Mouse (Mus musculus) kidney, postnatal 0 days (tissue): ENCODE measurements at regions not wholly inside any gene's neighbourhood (a gene's known extent, or its start where the extent isn't known, plus 50 kb on each side); places are given as distances from the start of the nearest gene placed in this dataset.

ENCODE experiments used
- ATAC-seq: fragments of 200-750 bp; cut with Nextera tagmentation; replicated peaks from 2 replicates; pipeline ENCODE4 v1.8.0; 2017; ENCODE audit warnings: low read depth, moderate number of reproducible peaks, moderate TSS enrichment, moderate library complexity; ENCODE audit not compliant: low FRiP score
- DNase-seq: peaks from one replicate; pipeline ENCODE4 v3.0.0-alpha.2; 2016; ENCODE audit warnings: low spot score
- H3K27ac ChIP-seq: fragments of 300-500 bp; sonication (generic); 2 replicates; pipeline ENCODE4 v1.5.1; 2014; ENCODE audit warnings: mild to moderate bottlenecking
- H3K27me3 ChIP-seq: fragments of 300-500 bp; sonication (generic); 2 replicates; pipeline ENCODE4 v1.6.1; 2014; ENCODE audit warnings: low read length, mixed read lengths; ENCODE audit not compliant: insufficient read depth
- H3K36me3 ChIP-seq: fragments of 300-500 bp; sonication (generic); 2 replicates; pipeline ENCODE4 v1.6.1; 2014; ENCODE audit warnings: low read length, mixed read lengths; ENCODE audit not compliant: insufficient read depth
- H3K4me1 ChIP-seq: fragments of 300-500 bp; sonication (generic); replicated peaks from 2 replicates; pipeline ENCODE4 v1.6.1; 2014; ENCODE audit warnings: antibody characterized with exemption, low read length, mixed read lengths; ENCODE audit not compliant: insufficient read depth
- H3K4me2 ChIP-seq: fragments of 300-500 bp; sonication (generic); 2 replicates; pipeline ENCODE4 v1.6.1; 2014; ENCODE audit warnings: mild to moderate bottlenecking, low read length, moderate library complexity, mixed read lengths
- H3K4me3 ChIP-seq: fragments of 300-500 bp; sonication (generic); replicated peaks from 2 replicates; pipeline ENCODE4 v1.5.1; 2014; ENCODE audit warnings: low read depth, low read length
- H3K9ac ChIP-seq: fragments of 300-500 bp; sonication (generic); 2 replicates; pipeline ENCODE4 v1.6.1; 2014; ENCODE audit warnings: low read depth, low read length
- H3K9me3 ChIP-seq: fragments of 300-500 bp; sonication (generic); replicated peaks from 2 replicates; pipeline ENCODE4 v1.6.1; 2016; ENCODE audit warnings: low read length, inconsistent platforms, mixed read lengths
- CTCF ChIP-seq: IDR thresholded peaks from 2 replicates; pipeline ENCODE4 v1.5.1; 2016; ENCODE audit warnings: antibody characterized with exemption, low read depth, mild to moderate bottlenecking, moderate library complexity
- WGBS: fragments of 180-500 bp; shearing (Covaris S2); extraction: QIAGEN DNeasy Blood & Tissue Kit; methylation state at CpG from one replicate; pipeline ENCODE4 v1.1.7; 2014; 5-methylcytosine and 5-hydroxymethylcytosine counted together

DNA sequence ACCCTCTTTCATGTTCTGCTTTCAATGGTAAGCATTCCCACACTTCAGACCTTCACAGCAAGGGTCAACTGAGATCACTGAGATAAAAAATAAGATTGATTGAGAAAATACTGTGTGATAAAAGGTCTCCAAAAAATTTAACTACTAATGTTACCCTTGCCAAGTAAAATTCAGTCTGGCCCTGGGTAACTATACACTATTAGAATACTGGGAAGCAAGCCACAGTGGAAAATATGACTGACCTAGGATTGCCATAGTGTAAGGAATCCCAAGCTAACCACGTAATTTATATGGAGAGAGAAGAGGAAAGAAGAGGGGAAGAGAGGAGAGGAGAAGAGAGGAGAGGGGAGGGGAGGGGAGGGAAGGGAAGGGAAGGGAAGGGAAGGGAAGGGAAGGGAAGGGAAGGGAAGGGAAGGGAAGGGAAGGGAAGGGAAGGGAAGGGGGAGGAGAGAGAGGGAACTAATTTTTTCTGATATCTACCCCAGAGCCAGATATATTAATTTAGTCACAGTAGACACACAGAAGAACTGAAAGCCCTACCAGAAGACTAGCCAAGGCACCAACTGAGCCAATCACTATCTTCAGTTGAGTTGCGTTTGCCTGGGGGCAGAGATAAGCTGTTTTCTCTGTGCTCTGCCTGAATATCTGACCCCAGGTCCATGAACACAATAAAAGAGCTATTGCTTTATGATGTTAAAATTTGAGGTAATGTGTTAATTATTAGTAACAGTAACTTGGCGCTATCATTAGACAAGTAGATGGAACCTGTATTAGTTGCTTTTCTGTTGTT is 97.3 kb upstream of the Ifne start:
- H3K4me2 ChIP-seq, result no peak overlapping the region
- WGBS, result 76% methylated on average over 3 of the region's 3 CpGs
- no peaks in the 10 kb centered on the region for H3K27me3 ChIP-seq
- H3K9me3 ChIP-seq, result no peaks in the 10 kb centered on the region
- TF ChIP-seq CTCF, result no peak
- no peak overlapping the region for H3K4me3 ChIP-seq
- H3K36me3 ChIP-seq, result no peaks in the 10 kb centered on the region
- H3K4me1 ChIP-seq, result no peaks in the 10 kb centered on the region
- H3K27ac ChIP-seq, result no peak overlapping the region
- ATAC-seq (no peak), DNase-seq (no peak)
- no peak overlapping the region for H3K9ac ChIP-seq

DNA sequence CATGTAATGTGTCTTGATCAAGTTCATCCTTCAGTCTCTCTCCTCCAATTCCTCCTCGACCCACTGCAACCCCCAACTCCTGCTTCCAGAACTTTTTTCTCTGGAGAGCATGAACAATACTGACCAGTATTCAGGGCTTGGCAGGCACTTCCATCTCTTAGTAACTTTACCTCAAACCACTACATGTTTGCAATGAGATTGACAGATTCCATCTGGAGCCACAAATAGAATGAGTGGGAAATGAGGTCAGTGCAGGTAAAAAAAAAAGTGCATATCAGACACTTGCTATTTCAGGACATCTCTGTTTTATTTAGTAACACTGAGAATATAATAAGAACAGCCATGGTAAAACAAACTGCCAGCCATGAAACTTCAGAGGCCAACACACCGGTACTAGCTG is 94.5 kb upstream of the Ifne start:
- Histone ChIP-seq H3K36me3 (no peaks in the 10 kb centered on the region), H3K4me3 (no peak overlapping the region), H3K9ac (no peak overlapping the region), H3K9me3 (no peaks in the 10 kb centered on the region), H3K4me2 (no peak overlapping the region), H3K27ac (no peak overlapping the region), H3K4me1 (no peaks in the 10 kb centered on the region), H3K27me3 (no peaks in the 10 kb centered on the region)
- ATAC-seq, result no peak
- 79% methylated on average over 2 of the region's 2 CpGs for WGBS
- DNase-seq, result no peak
- TF ChIP-seq CTCF, result no peak

DNA sequence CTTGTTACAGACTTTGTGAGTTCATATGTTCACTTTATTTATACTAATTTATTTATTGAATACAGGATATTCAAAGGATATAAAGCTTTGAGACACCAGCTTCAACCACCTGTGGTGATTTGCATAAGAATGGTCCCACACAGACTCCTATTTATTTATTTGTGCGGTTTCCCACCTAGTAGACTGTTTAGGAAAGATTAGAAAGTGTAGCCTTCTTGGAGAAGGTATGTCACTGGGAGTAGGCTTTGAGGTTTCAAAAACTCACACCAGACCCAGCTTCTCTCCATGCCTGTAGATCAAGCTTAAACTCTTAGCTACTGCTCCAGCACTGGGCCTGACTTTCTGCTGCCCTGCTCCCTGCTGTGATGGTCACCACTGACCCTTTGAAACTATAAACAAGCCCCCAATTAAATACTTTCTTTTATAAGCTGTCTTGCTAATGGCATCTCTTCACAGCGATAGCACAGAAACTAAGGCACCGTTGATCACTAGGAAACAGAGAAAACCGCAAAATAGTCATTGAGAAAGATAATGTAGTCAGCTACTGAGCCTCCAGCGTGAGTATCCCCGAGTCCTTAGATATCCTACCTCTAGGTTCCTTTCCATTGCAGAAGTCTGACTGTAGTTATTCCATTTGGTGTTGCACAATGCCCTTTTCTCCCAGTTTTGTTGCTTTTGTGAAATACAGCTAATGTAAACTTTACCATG is 89.3 kb upstream of the Ifne start:
- no peaks in the 10 kb centered on the region for H3K27me3 ChIP-seq
- 52% methylated on average over 6 of the region's 6 CpGs for WGBS
- no peak for ATAC-seq

DNA sequence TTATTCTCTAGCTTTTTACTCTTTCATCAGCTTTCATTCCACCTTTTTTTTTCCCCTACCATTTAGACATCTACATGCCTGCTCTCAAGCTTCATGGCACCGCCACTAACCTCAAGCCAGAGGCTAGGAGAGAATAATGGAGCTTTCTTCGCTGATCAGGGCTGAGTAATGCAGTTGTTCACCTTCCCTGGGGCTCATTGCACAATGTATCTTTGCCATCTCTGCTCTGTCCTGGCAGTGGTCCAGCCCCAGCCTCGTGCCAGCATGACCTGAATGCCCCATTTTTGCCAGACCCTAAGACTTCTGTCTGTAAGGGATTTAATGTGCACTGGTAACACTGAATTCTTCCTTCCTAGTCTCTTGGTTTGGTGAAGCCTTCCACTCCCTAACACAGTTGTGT is 79.6 kb upstream of the Ifne start:
- no peak for TF ChIP-seq CTCF
- Histone ChIP-seq H3K4me2 (no peak overlapping the region), H3K4me1 (no peaks in the 10 kb centered on the region), H3K9ac (no peak overlapping the region), H3K27me3 (no peaks in the 10 kb centered on the region), H3K4me3 (no peak overlapping the region), H3K36me3 (no peaks in the 10 kb centered on the region), H3K27ac (no peak overlapping the region), H3K9me3 (no peaks in the 10 kb centered on the region)
- DNase-seq (no peak), ATAC-seq (no peak)
- WGBS, result 67% methylated on average over 3 of the region's 3 CpGs

More for the DNA sequence above, 89.3 kb upstream of the Ifne start:
- TF ChIP-seq CTCF, result no peak
- no peaks in the 10 kb centered on the region for H3K9me3 ChIP-seq
- H3K4me1 ChIP-seq, result no peaks in the 10 kb centered on the region
- no peak overlapping the region for H3K4me3 ChIP-seq
- H3K27ac ChIP-seq, result no peak overlapping the region
- H3K36me3 ChIP-seq, result no peaks in the 10 kb centered on the region
- DNase-seq, result no peak
- H3K4me2 ChIP-seq, result no peak overlapping the region
- no peak overlapping the region for H3K9ac ChIP-seq

DNA sequence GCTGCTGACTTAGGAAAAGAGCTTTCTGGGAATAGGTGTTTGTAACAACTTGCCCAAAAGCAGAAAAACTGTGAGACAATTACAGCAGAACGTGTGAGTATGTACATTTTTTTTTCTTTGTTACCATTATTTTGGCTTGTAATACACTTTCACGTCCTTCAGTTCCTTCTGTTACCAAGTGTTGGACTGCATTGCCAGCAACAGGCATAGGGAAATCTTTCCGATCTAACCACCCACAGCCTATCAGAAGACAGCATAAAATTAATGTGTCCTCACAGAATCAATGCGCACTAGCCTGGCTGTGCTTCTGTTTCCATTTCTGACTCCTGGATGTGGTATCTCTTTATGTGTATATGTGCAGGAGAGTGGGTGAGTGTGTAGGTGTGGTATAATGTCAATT is 76.6 kb upstream of the Ifne start:
- ATAC-seq, result no peak
- 57% methylated on average over 4 of the region's 4 CpGs for WGBS
- no peaks in the 10 kb centered on the region for H3K4me1 ChIP-seq
- no peak overlapping the region for H3K4me3 ChIP-seq
- no peak overlapping the region for H3K9ac ChIP-seq
- H3K4me2 ChIP-seq, result no peak overlapping the region
- H3K27ac ChIP-seq, result no peak overlapping the region
- H3K9me3 ChIP-seq, result no peaks in the 10 kb centered on the region
- H3K27me3 ChIP-seq, result no peaks in the 10 kb centered on the region
- TF ChIP-seq CTCF, result no peak
- H3K36me3 ChIP-seq, result no peaks in the 10 kb centered on the region
- DNase-seq, result no peak

DNA sequence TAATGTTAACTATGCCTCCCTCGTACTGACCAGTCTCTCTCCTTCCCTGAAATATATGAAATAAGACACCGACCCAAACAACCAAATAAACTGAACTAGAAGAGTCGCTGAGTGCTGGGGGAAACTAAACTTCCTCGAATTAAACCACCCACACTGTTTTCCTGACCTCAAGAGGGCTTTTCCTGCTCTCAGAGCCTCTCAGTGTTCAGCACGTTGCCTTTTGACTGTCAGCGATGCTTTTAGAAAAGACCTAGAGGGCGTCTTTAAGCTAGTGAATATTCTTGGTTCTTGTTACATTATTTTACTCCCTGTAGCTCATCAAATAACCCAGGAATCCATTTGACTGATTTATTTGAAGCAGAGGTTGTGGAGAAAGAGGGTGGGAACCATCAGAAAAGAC is 76.2 kb upstream of the Ifne start:
- no peak overlapping the region; the same call in 1 of the 2 replicates for H3K4me2 ChIP-seq
- TF ChIP-seq CTCF, result no peak
- H3K4me3 ChIP-seq, result no peak overlapping the region
- no peaks in the 10 kb centered on the region for H3K9me3 ChIP-seq
- no peak overlapping the region for H3K27ac ChIP-seq
- no peak overlapping the region for H3K9ac ChIP-seq
- H3K36me3 ChIP-seq, result no peaks in the 10 kb centered on the region
- no peak for ATAC-seq
- peak; percentile 25 for DNase-seq
- no peaks in the 10 kb centered on the region for H3K27me3 ChIP-seq
- 10% methylated on average over 7 of the region's 7 CpGs for WGBS
- no peaks in the 10 kb centered on the region for H3K4me1 ChIP-seq
